Mouse (Mus musculus) retina, adult 2 months (tissue): Measurements from ENCODE around the gene Ctf2.

Experiments
- DNase-seq: peaks from one replicate; pipeline ENCODE4 v3.0.0-alpha.2; 2012; ENCODE audit warnings: low read depth, low spot score

The Ctf2 gene

GRCm38 (mm10) chr7:127760478-127760877, 28.5 kb upstream of the Ctf2 start:
- no peak for DNase-seq

DNA sequence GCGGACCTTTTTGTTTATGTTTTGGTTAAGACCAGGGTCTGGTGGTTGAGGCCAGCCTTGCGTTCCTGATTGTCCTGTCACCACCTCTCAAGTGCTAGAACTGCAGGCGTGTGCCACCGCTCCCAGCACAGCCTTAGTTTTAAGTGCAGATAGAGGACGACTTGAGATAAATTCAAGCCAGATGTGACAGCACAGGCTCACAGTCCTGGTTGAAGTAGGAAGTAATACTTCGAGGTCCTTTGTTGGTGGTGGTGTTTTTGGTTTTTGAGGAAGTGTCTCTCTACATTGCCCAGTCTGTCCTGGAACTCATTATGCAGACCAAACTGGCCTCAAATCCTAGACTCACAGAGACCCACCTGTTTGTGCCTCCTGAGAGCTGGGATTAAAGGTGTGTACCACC, 27.8 kb upstream of the Ctf2 start:
- no peak for DNase-seq

GRCm38 (mm10) chr7:127753741-127754140, 21.8 kb upstream of the Ctf2 start:
- DNase-seq, result no peak

- DNase-seq, result no peak
These were observed 21.2 kb upstream of the Ctf2 start for GRCm38 (mm10) chr7:127753158-127753557.

GRCm38 (mm10) chr7:127752069-127752468, 20.1 kb upstream of the Ctf2 start:
- no peak for DNase-seq

- no peak for DNase-seq
These were observed 19.7 kb upstream of the Ctf2 start for GRCm38 (mm10) chr7:127751619-127752018.

- peak; percentile 76 for DNase-seq
These were observed 18.5 kb upstream of the Ctf2 start for GRCm38 (mm10) chr7:127750131-127751127.

GRCm38 (mm10) chr7:127748235-127748560, 16.2 kb upstream of the Ctf2 start:
- no peak for DNase-seq

DNA sequence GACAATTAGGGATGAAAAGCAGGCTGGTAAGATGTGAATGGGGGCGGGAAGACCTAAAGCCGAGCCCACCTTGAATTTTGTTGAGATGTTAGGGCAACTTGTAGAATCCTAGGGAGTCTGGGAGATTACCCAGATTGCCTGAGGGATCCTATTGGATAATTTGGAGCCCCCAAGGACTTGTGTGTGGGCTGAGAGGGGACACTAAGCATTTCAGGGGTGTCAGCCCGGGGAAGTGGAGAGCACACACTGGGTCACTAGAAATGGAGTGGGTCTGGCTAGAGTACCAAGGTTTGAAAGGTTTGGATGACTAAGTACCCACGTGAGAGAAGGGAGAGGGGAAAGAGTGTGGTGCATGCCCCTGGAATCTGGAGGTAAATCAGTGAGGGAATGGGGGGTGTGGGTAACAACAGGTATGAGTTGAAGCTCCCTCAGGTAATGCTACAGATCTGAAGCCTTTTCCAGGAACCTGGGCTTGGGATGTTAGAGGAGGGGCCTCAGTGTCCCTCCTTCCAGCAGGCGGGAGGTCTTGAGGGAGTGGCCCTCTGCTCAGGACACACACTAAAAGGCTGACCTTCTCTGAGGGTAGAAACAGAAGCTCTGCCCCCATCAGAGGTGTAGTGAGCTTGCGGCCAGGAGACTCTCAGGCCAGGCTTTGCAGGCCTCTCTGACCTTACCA, 15.7 kb upstream of the Ctf2 start:
- DNase-seq, result no peak

- no peak for DNase-seq
These were observed 14.8 kb upstream of the Ctf2 start for GRCm38 (mm10) chr7:127746494-127747491.

GRCm38 (mm10) chr7:127745652-127746493, 13.9 kb upstream of the Ctf2 start:
- DNase-seq, result peak; percentile 99

GRCm38 (mm10) chr7:127745251-127745651, 13.3 kb upstream of the Ctf2 start:
- DNase-seq, result peak; percentile 93

DNA sequence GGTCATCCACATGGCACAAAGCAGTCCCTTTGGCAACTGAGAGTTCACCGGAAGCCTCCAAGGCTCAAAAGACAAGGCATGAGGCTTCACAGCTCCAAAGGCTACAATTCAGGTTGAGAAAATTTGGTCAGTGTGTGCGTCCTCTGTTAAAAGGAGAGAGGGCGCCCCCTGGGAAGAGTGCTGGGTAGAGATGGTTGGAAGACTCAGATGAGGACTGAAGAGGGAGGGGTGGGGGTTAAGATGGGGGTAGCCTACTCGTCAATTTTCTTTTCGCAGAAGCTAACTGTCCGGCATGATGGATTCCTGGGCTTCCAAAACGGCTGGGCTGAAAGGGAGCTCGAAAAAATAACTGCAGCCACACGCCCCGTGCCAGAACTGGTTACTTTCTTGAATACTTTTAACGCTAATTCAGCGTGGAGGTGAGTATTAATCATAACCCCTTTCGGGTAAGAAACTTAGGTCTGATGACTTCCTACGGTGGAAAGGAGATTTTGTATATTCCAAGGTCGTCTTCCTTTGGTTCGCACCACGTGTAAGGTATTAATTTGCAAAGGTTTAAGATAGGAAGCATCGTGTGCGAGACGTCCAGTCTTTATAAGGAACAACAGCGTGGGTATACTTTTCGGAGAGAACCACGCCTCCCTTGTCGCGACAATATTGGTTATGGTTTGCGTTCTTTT, 12.5 kb upstream of the Ctf2 start, which contains the start of gene Fbxl19:
Fbxl19 (plus strand) TSS at position 178 of the 680 bp plus-strand sequence.
- DNase-seq, result no peak

- DNase-seq, result no peak
These were observed 1.8 kb downstream of the Ctf2 start for GRCm38 (mm10) chr7:127730170-127730569.

DNA sequence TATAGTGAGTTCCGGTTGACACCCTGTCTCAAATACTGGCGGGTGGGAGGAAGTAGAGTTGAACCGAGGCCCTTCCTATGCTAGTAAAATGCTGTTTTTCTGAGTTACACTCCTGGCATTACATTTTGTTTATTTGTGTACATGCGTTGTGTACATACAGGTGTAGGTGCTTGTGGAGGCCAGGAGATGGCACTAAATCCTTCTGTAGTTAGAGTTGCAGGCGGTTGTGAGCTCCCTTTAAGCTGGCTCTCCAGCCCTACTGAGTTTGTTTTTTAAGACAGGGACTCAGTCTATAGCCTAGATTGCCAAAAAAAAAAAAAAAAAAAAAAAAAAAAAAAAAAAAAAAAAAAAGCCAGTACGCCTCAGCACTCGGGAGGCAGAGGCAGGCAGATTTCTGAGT, 4.1 kb downstream of the Ctf2 start:
- no peak for DNase-seq

- DNase-seq, result no peak
These were observed 6.0 kb downstream of the Ctf2 start for GRCm38 (mm10) chr7:127725924-127726323.

DNA sequence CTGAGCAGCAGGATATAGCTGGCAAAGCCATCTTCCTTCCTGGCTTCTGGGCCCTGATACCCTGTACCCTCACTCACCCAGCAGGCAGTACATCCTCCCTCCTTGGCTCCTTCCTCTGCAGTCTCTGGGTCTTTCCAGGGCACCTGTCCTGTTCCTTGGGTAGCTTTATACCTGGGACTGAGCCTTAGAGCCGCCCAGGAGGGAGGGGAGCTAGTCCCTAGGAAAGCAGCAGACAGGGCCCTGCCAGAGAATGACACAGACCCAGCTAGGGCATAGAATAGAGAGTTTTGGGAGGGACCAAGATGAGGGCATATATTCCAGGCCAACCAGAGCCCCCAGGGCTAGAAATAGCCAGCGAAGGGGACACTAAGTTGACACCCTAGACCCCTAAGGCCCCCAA, 6.5 kb downstream of the Ctf2 start:
- no peak for DNase-seq

- DNase-seq, result no peak
These were observed 12.7 kb downstream of the Ctf2 start for GRCm38 (mm10) chr7:127719258-127719657.

GRCm38 (mm10) chr7:127718339-127718738, 13.6 kb downstream of the Ctf2 start:
- no peak for DNase-seq

DNA sequence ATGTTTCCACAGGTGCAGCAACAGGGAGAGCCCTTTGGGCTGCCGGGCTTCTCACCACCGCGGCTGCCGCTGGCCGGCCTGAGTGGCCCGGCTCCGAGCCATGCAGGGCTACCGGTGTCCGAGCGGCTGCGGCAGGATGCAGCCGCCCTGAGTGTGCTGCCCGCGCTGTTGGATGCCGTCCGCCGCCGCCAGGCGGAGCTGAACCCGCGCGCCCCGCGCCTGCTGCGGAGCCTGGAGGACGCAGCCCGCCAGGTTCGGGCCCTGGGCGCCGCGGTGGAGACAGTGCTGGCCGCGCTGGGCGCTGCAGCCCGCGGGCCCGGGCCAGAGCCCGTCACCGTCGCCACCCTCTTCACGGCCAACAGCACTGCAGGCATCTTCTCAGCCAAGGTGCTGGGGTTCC, 15.0 kb downstream of the Ctf2 start:
- DNase-seq, result no peak
